Mouse (Mus musculus): ENCODE measurements around the gene D2hgdh. TPM values are rescaled to one million over a fixed set of nuclear protein-coding genes. Genes with fewer than 3 reads are reported as not detected.

D2hgdh gene
- polyA plus RNA-seq, 1 experiment, result 6.6 TPM

Other genes with a start within 250 kb of the D2hgdh start
- gene Stk25, start 166.2 kb upstream of the D2hgdh start, polyA plus RNA-seq (2012; fragmentation: generic; extraction: Trizol), result 57.6 TPM
- 219 TPM for gene Bok, start 139.2 kb upstream of the D2hgdh start, polyA plus RNA-seq (2012; fragmentation: generic; extraction: Trizol)
- 43.4 TPM for gene Atg4b, start 73.4 kb upstream of the D2hgdh start, polyA plus RNA-seq (2012; fragmentation: generic; extraction: Trizol)
- 65.2 TPM for gene Thap4, start 70.0 kb upstream of the D2hgdh start, polyA plus RNA-seq (2012; fragmentation: generic; extraction: Trizol)
- gene Dtymk, start 23.0 kb upstream of the D2hgdh start, polyA plus RNA-seq (2012; fragmentation: generic; extraction: Trizol), result 255 TPM
- 6.1 TPM for gene Ing5, start 20.9 kb upstream of the D2hgdh start, polyA plus RNA-seq (2012; fragmentation: generic; extraction: Trizol)
- not detected for gene Gal3st2, start 36.4 kb downstream of the D2hgdh start, polyA plus RNA-seq (2012; fragmentation: generic; extraction: Trizol)
- gene Gal3st2b, start 93.4 kb downstream of the D2hgdh start, polyA plus RNA-seq (2012; fragmentation: generic; extraction: Trizol), result not detected
- not detected for gene Gal3st2c, start 165.6 kb downstream of the D2hgdh start, polyA plus RNA-seq (2012; fragmentation: generic; extraction: Trizol)
- gene Neu4, start 195.5 kb downstream of the D2hgdh start, polyA plus RNA-seq (2012; fragmentation: generic; extraction: Trizol), result not detected
- not detected for gene Pdcd1, start 227.6 kb downstream of the D2hgdh start, polyA plus RNA-seq (2012; fragmentation: generic; extraction: Trizol)